Mouse (Mus musculus): ENCODE measurements around the gene Gm13539. TPM values are rescaled to one million over a fixed set of nuclear protein-coding genes. Genes with fewer than 3 reads are reported as not detected.
"Not testable (repeated sequence)": the region's sequence is repeated elsewhere in the genome, so short reads cannot be mapped to it uniquely, and the experiment has no call there.

Gene Gm13539
- polyA plus RNA-seq (2016; fragmentation: Nextera tagmentation; extraction: Ambion mirVana): not detected in 2 replicates

DNA sequence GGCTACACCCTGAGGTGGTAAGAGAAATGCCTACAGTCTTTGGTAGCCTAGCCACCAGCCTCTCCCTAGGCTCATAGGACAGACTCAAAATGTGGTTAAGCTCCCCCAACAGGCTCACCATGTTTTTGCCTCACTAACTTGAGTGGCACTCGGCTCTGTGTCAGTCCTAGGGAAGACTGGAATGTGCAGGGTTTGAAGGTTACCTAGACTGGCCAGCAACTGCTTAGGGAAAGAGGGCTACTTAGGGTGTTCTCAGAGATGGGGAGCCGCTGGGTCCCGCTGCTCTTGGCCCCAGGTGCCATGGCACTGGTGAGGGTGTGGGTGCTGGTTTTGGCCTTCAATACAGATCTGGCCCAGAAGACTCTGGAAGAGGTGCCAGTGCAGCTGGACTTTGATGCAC is at the start of gene Gm13539:
Gm13539 (plus strand) TSS at position 301 of the 400 bp plus-strand sequence.
- 78% methylated on average over 3 of the region's 3 CpGs for WGBS
- Histone ChIP-seq H3K4me2 (no peak within 1 kb of the TSS), H3K27ac (ENCODE audit: poor library complexity, severe bottlenecking) (no peak within 1 kb of the TSS), H3K36me3 (no peaks in the 10 kb centered on the region), H3K4me1 (replicated peaks) (no peaks in the 10 kb centered on the region), H3K27me3 (replicated peaks) (0 out of 2 replicates have a peak, but pooled peaks cover 3% of the 10 kb centered on the region), H3K9ac (no peak within 1 kb of the TSS), H3K4me3 (no peak within 1 kb of the TSS), H3K9me3 (replicated peaks) (no peaks in the 10 kb centered on the region)
- ATAC-seq (ENCODE audit: insufficient number of reproducible peaks, low FRiP score): no peak

DNA sequence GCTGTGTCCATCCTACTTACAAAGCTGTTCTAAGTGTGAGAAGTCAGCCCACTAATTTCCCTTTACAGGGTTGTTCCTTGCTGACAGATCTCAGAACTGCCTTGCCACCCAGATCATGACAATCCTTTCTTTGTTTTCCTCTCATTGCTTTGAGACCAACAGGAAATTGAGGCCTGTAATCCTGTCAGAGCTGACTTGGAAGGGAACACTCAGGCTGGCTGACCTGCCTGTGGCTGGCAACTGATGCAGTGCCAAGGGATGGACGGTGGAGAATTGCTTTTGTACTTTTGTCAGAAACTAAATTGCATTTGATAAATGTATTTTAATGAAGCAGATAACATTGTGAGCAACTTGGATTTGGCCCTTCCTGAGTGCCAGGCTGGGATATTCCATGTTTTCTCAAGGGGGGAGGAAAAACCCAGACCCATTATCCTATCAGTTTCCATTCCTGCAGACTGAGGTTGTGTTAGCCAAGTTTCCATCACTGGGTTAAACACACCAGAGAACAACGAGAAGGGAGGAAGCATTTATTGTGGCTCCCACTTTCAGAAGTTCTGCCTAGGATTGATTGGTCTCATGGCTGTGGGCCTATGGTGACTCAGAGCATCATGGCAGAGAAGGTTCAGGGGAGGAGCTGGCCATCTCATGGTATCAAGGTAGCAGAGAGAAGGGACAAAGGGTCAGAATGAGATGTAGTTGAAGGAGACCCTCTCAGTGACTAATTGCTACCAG is 48.7 kb upstream of the Gm13539 start:
- H3K36me3 ChIP-seq: no peaks in the 10 kb centered on the region
- no peak overlapping the region for H3K4me3 ChIP-seq
- H3K4me1 ChIP-seq (replicated peaks): no peaks in the 10 kb centered on the region
- ATAC-seq (ENCODE audit: insufficient number of reproducible peaks, low FRiP score): peak; percentile 67
- 34% methylated on average over 2 of the region's 2 CpGs for WGBS
- peak overlapping the region; percentile 17; the same call in 1 of the 2 replicates for H3K27ac ChIP-seq (ENCODE audit: poor library complexity, severe bottlenecking)
- H3K4me2 ChIP-seq: no peak overlapping the region
- no peak overlapping the region for H3K9ac ChIP-seq
- no peaks in the 10 kb centered on the region for H3K27me3 ChIP-seq (replicated peaks)
- 0 out of 2 replicates have a peak, but pooled peaks cover 3% of the 10 kb centered on the region for H3K9me3 ChIP-seq (replicated peaks)

- H3K4me2 ChIP-seq; H3K9ac ChIP-seq; H3K9me3 ChIP-seq (replicated peaks); H3K36me3 ChIP-seq; ATAC-seq (ENCODE audit: insufficient number of reproducible peaks, low FRiP score); H3K4me3 ChIP-seq; H3K27me3 ChIP-seq (replicated peaks); H3K4me1 ChIP-seq (replicated peaks); H3K27ac ChIP-seq (ENCODE audit: poor library complexity, severe bottlenecking): not testable (repeated sequence)
- WGBS: 70% methylated on average over 3 of the region's 3 CpGs
Observed at GRCm38 (mm10) chr2:25736709-25737108, 45.3 kb upstream of the Gm13539 start, which contains the start of gene Obp2b. Gene Obp2b, plus strand, starts transcription at chr2:25737009.

GRCm38 (mm10) chr2:25741671-25742070 is 40.4 kb upstream of the Gm13539 start:
- Histone ChIP-seq H3K27me3 (replicated peaks) (no peaks in the 10 kb centered on the region), H3K36me3 (no peaks in the 10 kb centered on the region), H3K27ac (ENCODE audit: poor library complexity, severe bottlenecking) (no peak overlapping the region), H3K4me3 (no peak overlapping the region), H3K4me2 (no peak overlapping the region), H3K4me1 (replicated peaks) (no peaks in the 10 kb centered on the region), H3K9ac (no peak overlapping the region), H3K9me3 (replicated peaks) (no peaks in the 10 kb centered on the region)
- ATAC-seq (ENCODE audit: insufficient number of reproducible peaks, low FRiP score): no peak
- 63% methylated on average over 1 of the region's 1 CpGs for WGBS

DNA sequence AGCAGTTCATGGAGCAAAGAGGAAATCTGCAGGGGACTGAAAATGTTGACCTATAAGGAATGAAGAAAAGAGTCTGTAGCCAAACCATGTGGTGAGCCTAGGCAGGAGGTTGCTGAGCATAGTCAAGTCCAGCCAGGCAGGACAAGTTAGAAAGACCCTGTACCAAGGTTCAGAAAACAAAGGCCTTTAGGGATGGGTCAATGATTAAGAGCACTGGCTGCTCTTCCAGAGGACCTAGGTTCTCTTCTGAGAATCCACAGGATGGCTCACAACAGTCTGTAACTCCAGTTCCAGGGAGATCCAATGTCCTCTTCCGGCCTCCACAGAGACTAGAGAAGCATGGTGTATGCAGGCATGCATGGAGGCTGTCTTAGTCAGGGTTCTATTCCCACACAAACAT is 27.9 kb upstream of the Gm13539 start:
- H3K36me3 ChIP-seq: no peaks in the 10 kb centered on the region
- no peak overlapping the region for H3K27ac ChIP-seq (ENCODE audit: poor library complexity, severe bottlenecking)
- WGBS: 90% methylated on average over 1 of the region's 1 CpGs
- no peak overlapping the region for H3K4me3 ChIP-seq
- H3K27me3 ChIP-seq (replicated peaks): no peaks in the 10 kb centered on the region
- peaks cover 9% of the 10 kb centered on the region; the same call in 1 of the 2 replicates for H3K4me1 ChIP-seq (replicated peaks)
- peaks cover 5% of the 10 kb centered on the region for H3K9me3 ChIP-seq (replicated peaks)
- no peak overlapping the region for H3K9ac ChIP-seq
- no peak overlapping the region for H3K4me2 ChIP-seq
- ATAC-seq (ENCODE audit: insufficient number of reproducible peaks, low FRiP score): no peak

DNA sequence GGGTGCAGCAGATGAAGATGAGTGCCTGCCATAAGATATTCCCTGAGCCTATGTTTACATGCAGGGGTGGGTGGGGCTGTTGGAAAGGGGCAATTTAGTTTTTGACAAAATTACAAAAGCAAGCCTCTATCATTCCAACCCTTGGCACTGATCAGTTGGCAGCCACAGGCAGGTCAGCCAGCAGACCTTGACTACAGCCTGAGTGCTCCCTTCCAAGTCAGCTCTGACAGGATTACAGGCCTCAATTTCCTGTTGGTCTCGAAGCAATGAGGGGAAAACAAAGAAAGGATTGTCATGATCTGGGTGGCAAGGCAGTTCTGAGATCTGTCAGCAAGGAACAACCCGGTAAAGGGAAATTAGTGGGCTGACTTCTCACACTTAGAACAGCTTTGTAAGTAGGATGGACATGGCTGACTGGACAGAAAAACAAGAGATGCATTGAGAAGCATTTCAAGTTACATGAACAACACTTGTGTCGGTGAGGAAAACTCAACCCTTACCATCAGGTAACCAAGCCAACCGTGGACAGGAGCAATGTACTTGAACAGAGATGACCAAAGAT is 23.9 kb upstream of the Gm13539 start:
- no peak overlapping the region for H3K4me3 ChIP-seq
- WGBS: 53% methylated on average over 4 of the region's 4 CpGs
- H3K4me2 ChIP-seq: no peak overlapping the region
- no peaks in the 10 kb centered on the region for H3K27me3 ChIP-seq (replicated peaks)
- no peaks in the 10 kb centered on the region for H3K36me3 ChIP-seq
- ATAC-seq (ENCODE audit: insufficient number of reproducible peaks, low FRiP score): no peak
- H3K9me3 ChIP-seq (replicated peaks): peaks cover 5% of the 10 kb centered on the region
- H3K4me1 ChIP-seq (replicated peaks): peaks cover 1% of the 10 kb centered on the region; the same call in 1 of the 2 replicates
- H3K27ac ChIP-seq (ENCODE audit: poor library complexity, severe bottlenecking): no peak overlapping the region
- H3K9ac ChIP-seq: no peak overlapping the region

GRCm38 (mm10) chr2:25765269-25765668 is 16.8 kb upstream of the Gm13539 start, which contains the start of gene Lcn3:
Gene Lcn3, plus strand, starts transcription at chr2:25765569.
- no peaks in the 10 kb centered on the region for H3K4me1 ChIP-seq (replicated peaks)
- H3K4me3 ChIP-seq: no peak within 1 kb of the TSS
- H3K9me3 ChIP-seq (replicated peaks): no peaks in the 10 kb centered on the region
- H3K4me2 ChIP-seq: no peak within 1 kb of the TSS
- no peak within 1 kb of the TSS for H3K27ac ChIP-seq (ENCODE audit: poor library complexity, severe bottlenecking)
- ATAC-seq (ENCODE audit: insufficient number of reproducible peaks, low FRiP score): no peak
- no peaks in the 10 kb centered on the region for H3K36me3 ChIP-seq
- peaks cover 10% of the 10 kb centered on the region for H3K27me3 ChIP-seq (replicated peaks)
- H3K9ac ChIP-seq: no peak within 1 kb of the TSS
- WGBS: 50% methylated on average over 2 of the region's 2 CpGs

DNA sequence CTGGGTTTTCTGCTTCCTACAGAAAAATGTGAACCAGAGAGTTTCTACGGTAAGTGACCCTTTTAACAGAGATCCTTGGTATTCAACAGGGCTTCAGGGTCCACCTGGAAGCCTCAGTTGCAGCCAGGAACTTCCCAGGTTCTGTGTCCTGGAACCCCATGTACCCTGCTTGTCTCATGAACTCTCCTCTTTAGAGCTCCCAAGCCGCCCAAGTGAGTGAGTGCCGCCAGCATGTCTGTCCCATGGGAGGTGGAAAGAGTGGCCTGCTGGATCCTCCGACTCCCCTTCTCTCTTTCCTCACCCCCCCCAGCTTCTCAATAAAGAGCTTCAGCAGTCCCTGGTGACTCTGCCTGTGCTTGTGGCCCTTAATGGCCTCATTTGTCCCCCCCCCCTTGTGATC is 14.3 kb upstream of the Gm13539 start:
- Histone ChIP-seq H3K27ac (ENCODE audit: poor library complexity, severe bottlenecking) (no peak overlapping the region), H3K36me3 (no peaks in the 10 kb centered on the region), H3K4me2 (no peak overlapping the region), H3K4me1 (replicated peaks) (no peaks in the 10 kb centered on the region), H3K4me3 (no peak overlapping the region), H3K9ac (no peak overlapping the region), H3K27me3 (replicated peaks) (peaks cover 10% of the 10 kb centered on the region), H3K9me3 (replicated peaks) (no peaks in the 10 kb centered on the region)
- WGBS: 62% methylated on average over 4 of the region's 4 CpGs
- no peak for ATAC-seq (ENCODE audit: insufficient number of reproducible peaks, low FRiP score)

DNA sequence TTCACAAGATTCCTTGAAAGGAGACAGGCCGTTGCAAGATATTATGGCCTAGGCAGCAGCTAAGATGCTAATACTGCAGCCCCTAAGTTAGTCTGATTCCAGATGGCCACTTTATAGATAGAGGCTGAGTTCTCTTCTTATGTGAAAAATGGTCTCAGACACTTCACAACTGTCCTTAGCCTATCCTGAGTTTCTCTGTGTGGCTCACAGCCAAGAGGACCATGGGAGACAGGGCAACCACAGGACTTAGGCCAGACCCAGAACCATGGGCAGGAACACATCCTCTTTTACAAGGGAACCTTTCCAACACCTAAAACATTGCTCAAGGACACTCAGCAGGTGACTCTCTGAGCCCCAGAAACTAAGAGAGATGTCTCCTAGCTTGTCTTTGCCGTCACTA is 8.6 kb upstream of the Gm13539 start:
- no peak overlapping the region for H3K9ac ChIP-seq
- no peaks in the 10 kb centered on the region for H3K4me1 ChIP-seq (replicated peaks)
- 0 out of 2 replicates have a peak, but pooled peaks cover 8% of the 10 kb centered on the region for H3K27me3 ChIP-seq (replicated peaks)
- H3K4me3 ChIP-seq: no peak overlapping the region
- no peak overlapping the region for H3K4me2 ChIP-seq
- H3K27ac ChIP-seq (ENCODE audit: poor library complexity, severe bottlenecking): no peak overlapping the region
- ATAC-seq (ENCODE audit: insufficient number of reproducible peaks, low FRiP score): no peak
- H3K36me3 ChIP-seq: no peaks in the 10 kb centered on the region
- 76% methylated on average over 2 of the region's 2 CpGs for WGBS
- H3K9me3 ChIP-seq (replicated peaks): no peaks in the 10 kb centered on the region

- Histone ChIP-seq H3K4me1 (replicated peaks) (no peaks in the 10 kb centered on the region), H3K27ac (ENCODE audit: poor library complexity, severe bottlenecking) (no peak overlapping the region), H3K4me3 (no peak overlapping the region), H3K9ac (no peak overlapping the region), H3K36me3 (no peaks in the 10 kb centered on the region), H3K4me2 (no peak overlapping the region), H3K9me3 (replicated peaks) (no peaks in the 10 kb centered on the region), H3K27me3 (replicated peaks) (0 out of 2 replicates have a peak, but pooled peaks cover 5% of the 10 kb centered on the region)
- WGBS: 69% methylated on average over 2 of the region's 2 CpGs
- no peak for ATAC-seq (ENCODE audit: insufficient number of reproducible peaks, low FRiP score)
Observed at GRCm38 (mm10) chr2:25774640-25775039, 7.4 kb upstream of the Gm13539 start.

- Histone ChIP-seq H3K4me3 (no peak overlapping the region), H3K9me3 (replicated peaks) (no peaks in the 10 kb centered on the region), H3K27me3 (replicated peaks) (0 out of 2 replicates have a peak, but pooled peaks cover 2% of the 10 kb centered on the region), H3K4me1 (replicated peaks) (no peaks in the 10 kb centered on the region), H3K9ac (no peak overlapping the region), H3K27ac (ENCODE audit: poor library complexity, severe bottlenecking) (no peak overlapping the region), H3K4me2 (no peak overlapping the region), H3K36me3 (no peaks in the 10 kb centered on the region)
- ATAC-seq (ENCODE audit: insufficient number of reproducible peaks, low FRiP score): no peak
- 77% methylated on average over 3 of the region's 3 CpGs for WGBS
Observed at GRCm38 (mm10) chr2:25775991-25776390, 6.1 kb upstream of the Gm13539 start.

Measured in heart, embryonic 12.5 days (tissue).